Mouse (Mus musculus): Measurements from ENCODE around the gene Aspscr1. TPM values are rescaled to one million over a fixed set of nuclear protein-coding genes. Genes with fewer than 3 reads are reported as not detected.

Gene Aspscr1
- polyA plus RNA-seq, 1 experiment from 2014 or later, result 113 TPM

GRCm38 (mm10) chr11:120704486-120705325 lies 31.9 kb downstream of the Aspscr1 start:
- H3K36me3 ChIP-seq (ENCODE audit: control insufficient read depth, insufficient read depth, low read length), result 0 out of 2 replicates have a peak, but pooled peaks cover 2% of the 10 kb centered on the region

GRCm38 (mm10) chr11:120706120-120706519 lies 33.3 kb downstream of the Aspscr1 start:
- Histone ChIP-seq H3K4me3 (ENCODE audit: low read depth, low read length) (no peak overlapping the region), H3K36me3 (ENCODE audit: control insufficient read depth, insufficient read depth, low read length) (no peaks in the 10 kb centered on the region; the same call in 1 of the 2 replicates), H3K27me3 (ENCODE audit: control insufficient read depth, insufficient read depth, low read length) (no peaks in the 10 kb centered on the region), H3K27ac (ENCODE audit: low read depth, low read length) (no peak overlapping the region), H3K4me2 (no peak overlapping the region), H3K4me1 (ENCODE audit: control insufficient read depth, insufficient read depth, low read length) (peaks cover 36% of the 10 kb centered on the region), H3K9me3 (ENCODE audit: control insufficient read depth, low read length) (no peaks in the 10 kb centered on the region), H3K9ac (ENCODE audit: low read length) (no peak overlapping the region)
- ATAC-seq (ENCODE audit: low FRiP score) (no peak), DNase-seq (ENCODE audit: low spot score, missing footprints) (no peak)
- 55% methylated on average over 5 of the region's 5 CpGs for WGBS

More at GRCm38 (mm10) chr11:120704486-120705325, 31.9 kb downstream of the Aspscr1 start:
- H3K9ac ChIP-seq (ENCODE audit: low read length), result peak overlapping the region; percentile 47
- H3K4me1 ChIP-seq (ENCODE audit: control insufficient read depth, insufficient read depth, low read length), result peaks cover 36% of the 10 kb centered on the region
- peak; percentile 89 for DNase-seq (ENCODE audit: low spot score, missing footprints)
- H3K4me2 ChIP-seq, result no peak overlapping the region
- no peak for ATAC-seq (ENCODE audit: low FRiP score)
- H3K27ac ChIP-seq (ENCODE audit: low read depth, low read length), result no peak overlapping the region
- H3K4me3 ChIP-seq (ENCODE audit: low read depth, low read length), result no peak overlapping the region
- no peaks in the 10 kb centered on the region for H3K9me3 ChIP-seq (ENCODE audit: control insufficient read depth, low read length)
- 13% methylated on average over 8 of the region's 8 CpGs for WGBS
- H3K27me3 ChIP-seq (ENCODE audit: control insufficient read depth, insufficient read depth, low read length), result no peaks in the 10 kb centered on the region

GRCm38 (mm10) chr11:120707225-120707624 lies 34.5 kb downstream of the Aspscr1 start:
- DNase-seq (ENCODE audit: low spot score, missing footprints) (no peak), ATAC-seq (ENCODE audit: low FRiP score) (peak; percentile 54)
- Histone ChIP-seq H3K9me3 (ENCODE audit: control insufficient read depth, low read length) (no peaks in the 10 kb centered on the region), H3K4me3 (ENCODE audit: low read depth, low read length) (no peak overlapping the region), H3K9ac (ENCODE audit: low read length) (peak overlapping the region; percentile 40), H3K27me3 (ENCODE audit: control insufficient read depth, insufficient read depth, low read length) (no peaks in the 10 kb centered on the region), H3K36me3 (ENCODE audit: control insufficient read depth, insufficient read depth, low read length) (no peaks in the 10 kb centered on the region; the same call in 1 of the 2 replicates), H3K4me1 (ENCODE audit: control insufficient read depth, insufficient read depth, low read length) (peaks cover 37% of the 10 kb centered on the region), H3K4me2 (no peak overlapping the region), H3K27ac (ENCODE audit: low read depth, low read length) (peak overlapping the region; percentile 44; the same call in 1 of the 2 replicates)
- 5% methylated on average over 12 of the region's 12 CpGs for WGBS

- Histone ChIP-seq H3K4me1 (ENCODE audit: control insufficient read depth, insufficient read depth, low read length) (peaks cover 44% of the 10 kb centered on the region), H3K27ac (ENCODE audit: low read depth, low read length) (no peak overlapping the region), H3K36me3 (ENCODE audit: control insufficient read depth, insufficient read depth, low read length) (no peaks in the 10 kb centered on the region; the same call in 1 of the 2 replicates), H3K9ac (ENCODE audit: low read length) (peak overlapping the region; percentile 40), H3K27me3 (ENCODE audit: control insufficient read depth, insufficient read depth, low read length) (no peaks in the 10 kb centered on the region), H3K9me3 (ENCODE audit: control insufficient read depth, low read length) (no peaks in the 10 kb centered on the region), H3K4me3 (ENCODE audit: low read depth, low read length) (no peak overlapping the region), H3K4me2 (no peak overlapping the region)
- DNase-seq (ENCODE audit: low spot score, missing footprints) (no peak), ATAC-seq (ENCODE audit: low FRiP score) (no peak)
- WGBS, result 35% methylated on average over 5 of the region's 5 CpGs
These were observed 35.2 kb downstream of the Aspscr1 start for GRCm38 (mm10) chr11:120707969-120708368.

GRCm38 (mm10) chr11:120709551-120709950 lies 36.8 kb downstream of the Aspscr1 start:
- ATAC-seq (ENCODE audit: low FRiP score), result no peak
- Histone ChIP-seq H3K36me3 (ENCODE audit: control insufficient read depth, insufficient read depth, low read length) (no peaks in the 10 kb centered on the region; the same call in 1 of the 2 replicates), H3K9me3 (ENCODE audit: control insufficient read depth, low read length) (no peaks in the 10 kb centered on the region), H3K4me1 (ENCODE audit: control insufficient read depth, insufficient read depth, low read length) (peaks cover 42% of the 10 kb centered on the region), H3K4me2 (no peak overlapping the region), H3K27ac (ENCODE audit: low read depth, low read length) (no peak overlapping the region), H3K9ac (ENCODE audit: low read length) (no peak overlapping the region), H3K4me3 (ENCODE audit: low read depth, low read length) (no peak overlapping the region), H3K27me3 (ENCODE audit: control insufficient read depth, insufficient read depth, low read length) (no peaks in the 10 kb centered on the region)
- no peak for DNase-seq (ENCODE audit: low spot score, missing footprints)
- 76% methylated on average over 2 of the region's 2 CpGs for WGBS

- H3K4me2 ChIP-seq, result no peak overlapping the region
- no peak for ATAC-seq (ENCODE audit: low FRiP score)
- no peaks in the 10 kb centered on the region for H3K27me3 ChIP-seq (ENCODE audit: control insufficient read depth, insufficient read depth, low read length)
- peaks cover 2% of the 10 kb centered on the region for H3K36me3 ChIP-seq (ENCODE audit: control insufficient read depth, insufficient read depth, low read length)
- no peaks in the 10 kb centered on the region for H3K9me3 ChIP-seq (ENCODE audit: control insufficient read depth, low read length)
- WGBS, result 88% methylated on average over 5 of the region's 5 CpGs
- no peak overlapping the region for H3K27ac ChIP-seq (ENCODE audit: low read depth, low read length)
- peaks cover 38% of the 10 kb centered on the region for H3K4me1 ChIP-seq (ENCODE audit: control insufficient read depth, insufficient read depth, low read length)
- no peak for DNase-seq (ENCODE audit: low spot score, missing footprints)
- no peak overlapping the region for H3K4me3 ChIP-seq (ENCODE audit: low read depth, low read length)
- H3K9ac ChIP-seq (ENCODE audit: low read length), result no peak overlapping the region
These were observed 37.9 kb downstream of the Aspscr1 start for GRCm38 (mm10) chr11:120710672-120711071.

- ATAC-seq (ENCODE audit: low FRiP score), result no peak
- peaks cover 28% of the 10 kb centered on the region for H3K4me1 ChIP-seq (ENCODE audit: control insufficient read depth, insufficient read depth, low read length)
- H3K9ac ChIP-seq (ENCODE audit: low read length), result no peak overlapping the region
- H3K9me3 ChIP-seq (ENCODE audit: control insufficient read depth, low read length), result no peaks in the 10 kb centered on the region
- H3K27me3 ChIP-seq (ENCODE audit: control insufficient read depth, insufficient read depth, low read length), result no peaks in the 10 kb centered on the region
- 54% methylated on average over 8 of the region's 8 CpGs for WGBS
- peaks cover 7% of the 10 kb centered on the region for H3K36me3 ChIP-seq (ENCODE audit: control insufficient read depth, insufficient read depth, low read length)
- DNase-seq (ENCODE audit: low spot score, missing footprints), result no peak
- no peak overlapping the region for H3K4me2 ChIP-seq
- no peak overlapping the region for H3K27ac ChIP-seq (ENCODE audit: low read depth, low read length)
- H3K4me3 ChIP-seq (ENCODE audit: low read depth, low read length), result no peak overlapping the region
These were observed 39.3 kb downstream of the Aspscr1 start for GRCm38 (mm10) chr11:120711980-120712604.

GRCm38 (mm10) chr11:120712771-120713568 lies 40.2 kb downstream of the Aspscr1 start:
- peak overlapping the region; percentile 65 for H3K9ac ChIP-seq (ENCODE audit: low read length)
- H3K9me3 ChIP-seq (ENCODE audit: control insufficient read depth, low read length), result no peaks in the 10 kb centered on the region
- peaks cover 21% of the 10 kb centered on the region for H3K4me1 ChIP-seq (ENCODE audit: control insufficient read depth, insufficient read depth, low read length)
- H3K27ac ChIP-seq (ENCODE audit: low read depth, low read length), result no peak overlapping the region
- peak overlapping the region; percentile 99 for H3K4me2 ChIP-seq
- peak overlapping the region; percentile 62 for H3K4me3 ChIP-seq (ENCODE audit: low read depth, low read length)
- H3K36me3 ChIP-seq (ENCODE audit: control insufficient read depth, insufficient read depth, low read length), result peaks cover 7% of the 10 kb centered on the region
- ATAC-seq (ENCODE audit: low FRiP score) (peak; percentile 56), DNase-seq (ENCODE audit: low spot score, missing footprints) (peak; percentile 97)
- WGBS, result under 1% methylated on average over 38 of the region's 38 CpGs
- no peaks in the 10 kb centered on the region for H3K27me3 ChIP-seq (ENCODE audit: control insufficient read depth, insufficient read depth, low read length)
